Mouse (Mus musculus) small intestine, adult 2 months (tissue): ENCODE measurements around the gene Gabarapl2.

Source experiments
- CTCF ChIP-seq: fragments of 200-500 bp; IDR thresholded peaks from 2 replicates; pipeline ENCODE4 v1.5.1; 2012; ENCODE audit warnings: low read depth, mild to moderate bottlenecking, control low read depth, inconsistent platforms, low read length, moderate library complexity, mixed read lengths; ENCODE audit not compliant: insufficient replicate concordance, insufficient read length; ENCODE audit errors: extremely low read depth
- POLR2A ChIP-seq: fragments of 200-500 bp; IDR thresholded peaks from 2 replicates; pipeline ENCODE4 v1.6.1; 2012; ENCODE audit warnings: low read depth, mild to moderate bottlenecking, control low read depth, inconsistent platforms, low read length, moderate library complexity

DNA sequence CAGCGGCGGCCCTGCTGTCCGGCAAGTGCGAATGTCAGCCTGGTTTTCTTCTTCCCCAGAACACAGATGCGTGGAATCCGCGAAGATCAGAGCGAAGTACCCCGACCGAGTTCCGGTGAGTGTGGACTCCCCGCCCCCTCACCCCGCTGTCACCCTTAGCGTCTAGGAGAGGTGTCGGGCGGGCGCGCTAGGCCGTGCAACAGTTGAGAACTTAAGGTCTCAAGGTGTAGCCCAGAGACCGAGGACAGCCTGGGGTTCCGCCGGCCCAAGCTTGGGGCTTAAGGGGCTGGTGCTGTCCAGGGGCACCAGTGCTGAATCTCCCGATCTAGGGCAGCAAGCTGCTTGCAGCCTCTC, 575 bp downstream of the Gabarapl2 start:
- TF ChIP-seq CTCF: no peak
- no peak; the same call in 1 of the 2 replicates for TF ChIP-seq POLR2A
